Mouse (Mus musculus) heart, adult 2 months (tissue): ENCODE data around the gene Tcf12. TPM values are rescaled to one million over a fixed set of nuclear protein-coding genes. Genes with fewer than 3 reads are reported as not detected.

Experiments
- DNase-seq, 2 experiments: peaks; one replicate each; pipeline ENCODE4 v3.0.0; 2021
- H3K27ac ChIP-seq: fragments of 200-600 bp; 2 replicates; pipeline ENCODE4 v1.8.1; 2022
- H3K27me3 ChIP-seq: fragments of 200-500 bp; 2 replicates; pipeline ENCODE4 v1.6.1; 2012; ENCODE audit warnings: mild to moderate bottlenecking, low read length, inconsistent platforms, mixed read lengths; ENCODE audit not compliant: control insufficient read depth, insufficient read depth
- H3K36me3 ChIP-seq: fragments of 200-500 bp; 2 replicates; pipeline ENCODE4 v1.6.1; 2012; ENCODE audit warnings: low read length, inconsistent platforms; ENCODE audit not compliant: control insufficient read depth, insufficient read depth
- H3K4me1 ChIP-seq: fragments of 200-500 bp; 2 replicates; pipeline ENCODE4 v1.6.1; 2011; ENCODE audit warnings: low read length; ENCODE audit not compliant: control insufficient read depth, insufficient read depth
- H3K4me3 ChIP-seq: fragments of 200-600 bp; 2 replicates; pipeline ENCODE4 v1.8.1; 2022
- H3K79me2 ChIP-seq: fragments of 200-500 bp; replicated peaks from 2 replicates; pipeline ENCODE4 v1.6.1; 2012; ENCODE audit warnings: mild to moderate bottlenecking, inconsistent platforms, low read length, moderate library complexity, mixed read lengths; ENCODE audit not compliant: control insufficient read depth, insufficient read depth
- H3K9ac ChIP-seq: fragments of 200-500 bp; 2 replicates; pipeline ENCODE4 v1.6.1; 2012; ENCODE audit warnings: low read depth, mild to moderate bottlenecking, control low read depth, inconsistent platforms, low read length, mixed read lengths
- CTCF ChIP-seq: fragments of 200-600 bp; IDR thresholded peaks from 2 replicates; pipeline ENCODE4 v1.8.1; 2022; ENCODE audit warnings: antibody characterized with exemption, mild to moderate bottlenecking, moderate library complexity
- EP300 ChIP-seq: fragments of 200-500 bp; IDR thresholded peaks from 2 replicates; pipeline ENCODE4 v1.6.1; 2011; ENCODE audit warnings: low read depth, low read length, control low read depth; ENCODE audit not compliant: insufficient read depth
- POLR2A ChIP-seq: fragments of 200-500 bp; IDR thresholded peaks from 2 replicates; pipeline ENCODE4 v1.6.1; 2011; ENCODE audit warnings: mild to moderate bottlenecking, low read depth, low read length, control low read depth; ENCODE audit not compliant: insufficient read depth
- WGBS: fragments of 180-500 bp; shearing (Covaris S2); methylation state at CpG from one replicate; pipeline ENCODE4 v1.1.7; 2018; 5-methylcytosine and 5-hydroxymethylcytosine counted together
- intact Hi-C: fragments of 180-260 bp; cut with DNase I; formaldehyde crosslinking; loops from one replicate; pipeline ENCODE4 v1.15.1; 2025
- polyA plus RNA-seq: library from polyadenylated mRNA; depleted of rRNA; stranded (reverse); fragments of >200 nt; gene quantifications from 2 replicates; pipeline ENCODE4 v1.2.3, GENCODE M21; 2012
- total RNA-seq, 2 experiments: library from RNA; stranded (reverse); gene quantifications; 2 replicates each; pipeline ENCODE4 v1.2.3; 2021

Tcf12 gene
- total and polyA plus RNA-seq, 3 experiments = 29.7 to 38.0 (median 33.9) TPM

GRCm38 (mm10) chr9:71841850-71842249 lies 269.8 kb downstream of the Tcf12 start:
- H3K27me3 ChIP-seq = no peaks in the 10 kb centered on the region
- no peaks in the 10 kb centered on the region for H3K79me2 ChIP-seq
- intact Hi-C loops = no loop called here
- no peak overlapping the region for H3K9ac ChIP-seq
- peaks cover 7% of the 10 kb centered on the region for H3K36me3 ChIP-seq
- TF ChIP-seq EP300 (no peak), POLR2A (no peak), CTCF (no peak)
- H3K27ac ChIP-seq = no peak overlapping the region
- no peak overlapping the region for H3K4me3 ChIP-seq
- WGBS = 66% methylated on average over 5 of the region's 5 CpGs
- no peak for DNase-seq
- H3K4me1 ChIP-seq = no peaks in the 10 kb centered on the region; the same call in 1 of the 2 replicates

- H3K79me2 ChIP-seq = no peaks in the 10 kb centered on the region
- intact Hi-C loops = no loop called here
Measured at GRCm38 (mm10) chr9:71837366-71837765, 274.3 kb downstream of the Tcf12 start.

GRCm38 (mm10) chr9:71836366-71836765 lies 275.3 kb downstream of the Tcf12 start:
- no peaks in the 10 kb centered on the region for H3K27me3 ChIP-seq

More at GRCm38 (mm10) chr9:71837366-71837765, 274.3 kb downstream of the Tcf12 start:
- WGBS = 56% methylated on average over 5 of the region's 5 CpGs
- Histone ChIP-seq H3K9ac (no peak overlapping the region), H3K36me3 (no peaks in the 10 kb centered on the region), H3K4me3 (no peak overlapping the region), H3K27ac (no peak overlapping the region), H3K4me1 (no peaks in the 10 kb centered on the region), H3K27me3 (no peaks in the 10 kb centered on the region)
- no peak for DNase-seq
- TF ChIP-seq CTCF (no peak), EP300 (no peak), POLR2A (no peak)

GRCm38 (mm10) chr9:71835203-71835815 lies 276.4 kb downstream of the Tcf12 start:
- Histone ChIP-seq H3K4me3 (no peak overlapping the region), H3K79me2 (no peaks in the 10 kb centered on the region), H3K4me1 (peaks cover 2% of the 10 kb centered on the region), H3K36me3 (no peaks in the 10 kb centered on the region), H3K27ac (no peak overlapping the region), H3K27me3 (no peaks in the 10 kb centered on the region), H3K9ac (no peak overlapping the region)
- 88% methylated on average over 2 of the region's 2 CpGs for WGBS
- no peak for TF ChIP-seq CTCF
- TF ChIP-seq POLR2A = no peak
- no peak for TF ChIP-seq EP300
- DNase-seq = no peak
- intact Hi-C loops = no loop called here

More at GRCm38 (mm10) chr9:71836366-71836765, 275.3 kb downstream of the Tcf12 start:
- Histone ChIP-seq H3K4me1 (peaks cover 2% of the 10 kb centered on the region), H3K9ac (no peak overlapping the region), H3K4me3 (no peak overlapping the region), H3K36me3 (no peaks in the 10 kb centered on the region), H3K79me2 (no peaks in the 10 kb centered on the region), H3K27ac (no peak overlapping the region)
- 100% methylated on average over 1 of the region's 1 CpGs for WGBS
- TF ChIP-seq CTCF = no peak
- no peak for TF ChIP-seq POLR2A
- no peak for TF ChIP-seq EP300
- DNase-seq = no peak
- intact Hi-C loops = no loop called here

GRCm38 (mm10) chr9:71834707-71835106 lies 277.0 kb downstream of the Tcf12 start:
- 79% methylated on average over 4 of the region's 4 CpGs for WGBS
- Histone ChIP-seq H3K27me3 (no peaks in the 10 kb centered on the region), H3K36me3 (no peaks in the 10 kb centered on the region), H3K27ac (no peak overlapping the region), H3K4me1 (peaks cover 2% of the 10 kb centered on the region), H3K79me2 (no peaks in the 10 kb centered on the region), H3K4me3 (no peak overlapping the region), H3K9ac (no peak overlapping the region)
- DNase-seq = no peak
- intact Hi-C loops = loop anchor here (5.0 kb wide), 2 partner anchors 123 to 278 kb away; partner anchors contain the start of gene Tcf12
- TF ChIP-seq EP300 (no peak), CTCF (no peak), POLR2A (no peak)

- peak; percentile 100 for TF ChIP-seq CTCF
- TF ChIP-seq EP300 = no peak
- no peak for TF ChIP-seq POLR2A
- intact Hi-C loops = loop anchor here (1.0 to 5.0 kb wide), 4 partner anchors 125 to 576 kb away; partner anchors contain the start of gene Tcf12
- Histone ChIP-seq H3K79me2 (no peaks in the 10 kb centered on the region), H3K36me3 (no peaks in the 10 kb centered on the region), H3K4me3 (no peak overlapping the region), H3K27ac (no peak overlapping the region), H3K9ac (no peak overlapping the region), H3K4me1 (peaks cover 2% of the 10 kb centered on the region), H3K27me3 (no peaks in the 10 kb centered on the region)
- peak; percentile 79 to 91 for DNase-seq
- WGBS = 51% methylated on average over 26 of the region's 26 CpGs
Measured at GRCm38 (mm10) chr9:71831756-71832699, 279.6 kb downstream of the Tcf12 start.
